Mouse (Mus musculus): Measurements from ENCODE around the gene Wdr11. TPM values are rescaled to one million over a fixed set of nuclear protein-coding genes. Genes with fewer than 3 reads are reported as not detected.
A peak's percentile ranks its signal among the peaks of the same experiment; 100 is the strongest.

The Wdr11 gene
- polyA plus RNA-seq, 1 experiment from 2014 or later, result 44.3 TPM

DNA sequence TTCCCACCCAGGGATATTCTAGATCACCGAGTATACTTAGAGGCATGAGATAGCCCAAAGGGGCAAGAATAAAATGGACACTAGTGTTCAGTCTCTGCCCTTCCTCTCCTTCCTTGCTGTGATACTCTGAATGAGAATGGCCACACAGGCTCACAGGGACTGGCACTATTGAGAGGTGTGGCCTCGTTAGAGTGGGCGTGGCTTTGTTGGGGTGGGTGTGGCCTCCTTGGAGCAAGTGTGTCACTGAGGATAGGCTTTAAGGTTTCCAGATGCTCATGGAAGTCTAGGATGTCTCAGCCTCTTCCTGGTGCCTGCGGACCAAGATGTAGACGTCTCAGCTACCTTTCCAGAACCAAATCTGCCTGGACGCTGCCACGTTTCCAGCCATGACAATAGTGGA lies 56.1 kb downstream of the Wdr11 start:
- H3K9ac ChIP-seq (ENCODE audit: low read length), result no peak overlapping the region
- no peak overlapping the region for H3K4me2 ChIP-seq (ENCODE audit: low read depth)
- H3K4me1 ChIP-seq (ENCODE audit: control insufficient read depth, insufficient read depth, low read length), result no peaks in the 10 kb centered on the region
- no peak overlapping the region for H3K27ac ChIP-seq (ENCODE audit: low read depth, low read length)
- DNase-seq (ENCODE audit: low spot score), result no peak
- no peak for ATAC-seq (ENCODE audit: insufficient read depth, low FRiP score, low TSS enrichment)
- 88% methylated on average over 7 of the region's 7 CpGs for WGBS
- H3K9me3 ChIP-seq (ENCODE audit: control insufficient read depth, low read length), result no peaks in the 10 kb centered on the region
- no peaks in the 10 kb centered on the region for H3K36me3 ChIP-seq (ENCODE audit: control insufficient read depth, insufficient read depth, low read length)
- no peak overlapping the region for H3K4me3 ChIP-seq (ENCODE audit: low read depth, low read length)
- no peaks in the 10 kb centered on the region for H3K27me3 ChIP-seq (ENCODE audit: control insufficient read depth, insufficient read depth, low read length)

DNA sequence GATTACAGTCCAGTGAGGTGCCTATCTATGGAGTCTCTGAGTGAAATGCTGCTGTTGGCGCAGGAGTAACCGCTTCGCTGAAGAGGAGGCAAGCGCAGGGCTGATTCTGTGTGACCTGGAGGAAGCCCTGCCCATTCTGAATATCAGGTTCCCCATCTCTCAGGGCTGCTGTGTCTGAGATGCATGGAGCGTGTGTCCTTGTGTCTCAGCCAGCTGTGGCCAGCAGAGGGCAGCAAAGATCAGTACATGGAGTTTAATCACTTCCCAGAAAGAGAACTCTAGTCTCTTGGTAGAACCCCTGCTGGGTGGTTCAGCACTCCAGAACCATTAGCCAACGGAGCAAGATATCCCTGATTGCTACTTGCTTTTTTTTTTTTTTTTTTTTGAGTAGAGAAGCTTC lies 57.3 kb downstream of the Wdr11 start:
- no peaks in the 10 kb centered on the region for H3K9me3 ChIP-seq (ENCODE audit: control insufficient read depth, low read length)
- H3K9ac ChIP-seq (ENCODE audit: low read length), result no peak overlapping the region
- 4% methylated on average over 6 of the region's 6 CpGs for WGBS
- ATAC-seq (ENCODE audit: insufficient read depth, low FRiP score, low TSS enrichment) (no peak), DNase-seq (ENCODE audit: low spot score) (peak; percentile 85)
- no peaks in the 10 kb centered on the region for H3K4me1 ChIP-seq (ENCODE audit: control insufficient read depth, insufficient read depth, low read length)
- H3K4me3 ChIP-seq (ENCODE audit: low read depth, low read length), result no peak overlapping the region
- H3K4me2 ChIP-seq (ENCODE audit: low read depth), result no peak overlapping the region
- no peaks in the 10 kb centered on the region for H3K36me3 ChIP-seq (ENCODE audit: control insufficient read depth, insufficient read depth, low read length)
- H3K27me3 ChIP-seq (ENCODE audit: control insufficient read depth, insufficient read depth, low read length), result no peaks in the 10 kb centered on the region
- H3K27ac ChIP-seq (ENCODE audit: low read depth, low read length), result no peak overlapping the region

GRCm38 (mm10) chr7:129650717-129651116 lies 59.1 kb downstream of the Wdr11 start:
- no peaks in the 10 kb centered on the region for H3K36me3 ChIP-seq (ENCODE audit: control insufficient read depth, insufficient read depth, low read length)
- H3K4me1 ChIP-seq (ENCODE audit: control insufficient read depth, insufficient read depth, low read length), result no peaks in the 10 kb centered on the region
- ATAC-seq (ENCODE audit: insufficient read depth, low FRiP score, low TSS enrichment) (no peak), DNase-seq (ENCODE audit: low spot score) (no peak)
- H3K27ac ChIP-seq (ENCODE audit: low read depth, low read length), result no peak overlapping the region
- no peak overlapping the region for H3K4me2 ChIP-seq (ENCODE audit: low read depth)
- H3K9me3 ChIP-seq (ENCODE audit: control insufficient read depth, low read length), result no peaks in the 10 kb centered on the region
- H3K4me3 ChIP-seq (ENCODE audit: low read depth, low read length), result no peak overlapping the region
- no peak overlapping the region for H3K9ac ChIP-seq (ENCODE audit: low read length)
- WGBS, result 95% methylated on average over 5 of the region's 5 CpGs
- no peaks in the 10 kb centered on the region for H3K27me3 ChIP-seq (ENCODE audit: control insufficient read depth, insufficient read depth, low read length)

DNA sequence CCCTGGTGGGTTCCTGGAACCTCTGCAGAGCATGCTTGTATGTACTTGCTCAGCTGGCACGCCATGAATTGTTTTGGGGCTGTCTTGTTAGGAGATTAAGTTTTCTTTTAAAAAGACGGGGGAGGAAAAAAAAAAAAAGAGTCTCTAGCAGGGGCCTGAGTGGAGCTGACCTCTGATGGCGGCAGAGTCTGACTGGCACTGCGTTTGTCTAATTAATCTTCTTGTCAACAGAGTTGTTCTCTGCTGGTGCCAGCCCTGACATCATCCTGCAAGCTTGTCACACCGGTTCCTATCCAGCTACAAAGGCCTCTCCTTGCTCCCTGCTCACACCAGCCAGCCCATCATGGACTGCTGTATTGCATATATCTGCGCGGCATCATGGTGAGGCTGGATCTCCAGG lies 60.1 kb downstream of the Wdr11 start:
- WGBS, result 56% methylated on average over 7 of the region's 7 CpGs
- Histone ChIP-seq H3K36me3 (ENCODE audit: control insufficient read depth, insufficient read depth, low read length) (no peaks in the 10 kb centered on the region), H3K9ac (ENCODE audit: low read length) (no peak overlapping the region), H3K4me2 (ENCODE audit: low read depth) (no peak overlapping the region), H3K9me3 (ENCODE audit: control insufficient read depth, low read length) (no peaks in the 10 kb centered on the region), H3K27me3 (ENCODE audit: control insufficient read depth, insufficient read depth, low read length) (no peaks in the 10 kb centered on the region), H3K4me1 (ENCODE audit: control insufficient read depth, insufficient read depth, low read length) (no peaks in the 10 kb centered on the region), H3K4me3 (ENCODE audit: low read depth, low read length) (no peak overlapping the region), H3K27ac (ENCODE audit: low read depth, low read length) (no peak overlapping the region)
- ATAC-seq (ENCODE audit: insufficient read depth, low FRiP score, low TSS enrichment) (no peak), DNase-seq (ENCODE audit: low spot score) (no peak)

DNA sequence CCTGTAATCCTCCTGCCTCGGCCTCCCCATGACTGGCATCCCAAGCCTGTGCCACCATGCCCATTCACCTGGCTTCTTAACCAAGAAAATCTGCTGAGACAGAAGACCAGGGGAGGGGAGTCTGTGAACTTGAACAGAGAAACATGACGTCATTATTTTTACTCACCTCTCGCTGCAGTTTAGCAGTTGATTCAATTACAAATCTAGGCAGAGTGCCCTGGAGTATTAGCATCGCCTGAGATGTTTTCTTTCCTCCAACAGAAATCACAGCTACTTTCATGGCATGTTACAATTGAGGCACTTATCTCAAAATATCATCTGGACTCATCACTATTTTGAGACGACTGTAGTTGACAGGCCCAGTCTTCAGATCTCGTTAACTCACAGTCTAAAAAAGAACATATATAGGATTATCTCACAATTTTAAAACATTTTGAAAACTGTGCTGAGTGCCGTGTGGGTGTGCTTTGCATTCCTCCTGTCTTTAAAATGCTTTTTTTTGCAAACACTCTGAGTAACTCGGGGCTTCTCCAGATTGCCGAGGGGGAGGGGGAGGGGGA lies 61.3 kb downstream of the Wdr11 start:
- Histone ChIP-seq H3K4me1 (ENCODE audit: control insufficient read depth, insufficient read depth, low read length) (no peaks in the 10 kb centered on the region), H3K9ac (ENCODE audit: low read length) (no peak overlapping the region), H3K4me3 (ENCODE audit: low read depth, low read length) (no peak overlapping the region), H3K27me3 (ENCODE audit: control insufficient read depth, insufficient read depth, low read length) (no peaks in the 10 kb centered on the region), H3K9me3 (ENCODE audit: control insufficient read depth, low read length) (no peaks in the 10 kb centered on the region), H3K36me3 (ENCODE audit: control insufficient read depth, insufficient read depth, low read length) (no peaks in the 10 kb centered on the region), H3K27ac (ENCODE audit: low read depth, low read length) (no peak overlapping the region), H3K4me2 (ENCODE audit: low read depth) (no peak overlapping the region)
- DNase-seq (ENCODE audit: low spot score) (no peak), ATAC-seq (ENCODE audit: insufficient read depth, low FRiP score, low TSS enrichment) (no peak)
- WGBS, result 65% methylated on average over 9 of the region's 9 CpGs

- no peaks in the 10 kb centered on the region for H3K36me3 ChIP-seq (ENCODE audit: control insufficient read depth, insufficient read depth, low read length)
- H3K9ac ChIP-seq (ENCODE audit: low read length), result no peak overlapping the region
- WGBS, result 10% methylated on average over 11 of the region's 11 CpGs
- no peak overlapping the region for H3K27ac ChIP-seq (ENCODE audit: low read depth, low read length)
- ATAC-seq (ENCODE audit: insufficient read depth, low FRiP score, low TSS enrichment) (peak; percentile 60), DNase-seq (ENCODE audit: low spot score) (peak; percentile 87)
- H3K4me1 ChIP-seq (ENCODE audit: control insufficient read depth, insufficient read depth, low read length), result no peaks in the 10 kb centered on the region
- H3K4me3 ChIP-seq (ENCODE audit: low read depth, low read length), result no peak overlapping the region
- no peaks in the 10 kb centered on the region for H3K27me3 ChIP-seq (ENCODE audit: control insufficient read depth, insufficient read depth, low read length)
- no peak overlapping the region for H3K4me2 ChIP-seq (ENCODE audit: low read depth)
- H3K9me3 ChIP-seq (ENCODE audit: control insufficient read depth, low read length), result no peaks in the 10 kb centered on the region
Observed at GRCm38 (mm10) chr7:129653791-129654271, 62.2 kb downstream of the Wdr11 start.

DNA sequence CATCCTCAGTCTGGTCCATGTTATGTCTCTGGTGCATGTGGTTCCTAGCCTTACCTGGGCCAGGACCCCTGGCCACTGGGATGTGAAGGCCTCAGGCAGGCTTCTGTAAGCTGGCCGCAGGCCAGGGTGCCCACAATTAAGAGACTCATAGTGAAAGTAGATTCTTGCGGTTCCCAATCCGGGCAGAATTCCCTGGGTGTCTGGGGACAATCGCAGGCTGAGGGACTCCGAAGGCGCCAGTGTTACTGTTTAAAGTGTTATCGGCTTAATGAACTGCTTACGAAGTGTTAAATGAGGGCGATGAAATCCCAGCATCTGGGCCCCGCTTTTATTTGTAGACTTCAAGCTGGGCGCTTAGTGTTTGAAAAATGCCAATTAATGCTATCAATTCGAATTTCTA lies 63.3 kb downstream of the Wdr11 start:
- Histone ChIP-seq H3K9ac (ENCODE audit: low read length) (no peak overlapping the region), H3K4me1 (ENCODE audit: control insufficient read depth, insufficient read depth, low read length) (peaks cover 3% of the 10 kb centered on the region; the same call in 1 of the 2 replicates), H3K36me3 (ENCODE audit: control insufficient read depth, insufficient read depth, low read length) (no peaks in the 10 kb centered on the region), H3K4me2 (ENCODE audit: low read depth) (no peak overlapping the region), H3K27me3 (ENCODE audit: control insufficient read depth, insufficient read depth, low read length) (no peaks in the 10 kb centered on the region), H3K9me3 (ENCODE audit: control insufficient read depth, low read length) (no peaks in the 10 kb centered on the region), H3K27ac (ENCODE audit: low read depth, low read length) (no peak overlapping the region), H3K4me3 (ENCODE audit: low read depth, low read length) (no peak overlapping the region)
- ATAC-seq (ENCODE audit: insufficient read depth, low FRiP score, low TSS enrichment), result no peak
- 59% methylated on average over 12 of the region's 12 CpGs for WGBS
- no peak for DNase-seq (ENCODE audit: low spot score)

GRCm38 (mm10) chr7:129655604-129656226 lies 64.1 kb downstream of the Wdr11 start:
- Histone ChIP-seq H3K4me3 (ENCODE audit: low read depth, low read length) (no peak overlapping the region), H3K4me2 (ENCODE audit: low read depth) (no peak overlapping the region), H3K27me3 (ENCODE audit: control insufficient read depth, insufficient read depth, low read length) (no peaks in the 10 kb centered on the region), H3K27ac (ENCODE audit: low read depth, low read length) (no peak overlapping the region), H3K9ac (ENCODE audit: low read length) (no peak overlapping the region), H3K4me1 (ENCODE audit: control insufficient read depth, insufficient read depth, low read length) (peaks cover 5% of the 10 kb centered on the region; the same call in 1 of the 2 replicates), H3K36me3 (ENCODE audit: control insufficient read depth, insufficient read depth, low read length) (no peaks in the 10 kb centered on the region), H3K9me3 (ENCODE audit: control insufficient read depth, low read length) (no peaks in the 10 kb centered on the region)
- 71% methylated on average over 14 of the region's 14 CpGs for WGBS
- no peak for DNase-seq (ENCODE audit: low spot score)
- ATAC-seq (ENCODE audit: insufficient read depth, low FRiP score, low TSS enrichment), result no peak

DNA sequence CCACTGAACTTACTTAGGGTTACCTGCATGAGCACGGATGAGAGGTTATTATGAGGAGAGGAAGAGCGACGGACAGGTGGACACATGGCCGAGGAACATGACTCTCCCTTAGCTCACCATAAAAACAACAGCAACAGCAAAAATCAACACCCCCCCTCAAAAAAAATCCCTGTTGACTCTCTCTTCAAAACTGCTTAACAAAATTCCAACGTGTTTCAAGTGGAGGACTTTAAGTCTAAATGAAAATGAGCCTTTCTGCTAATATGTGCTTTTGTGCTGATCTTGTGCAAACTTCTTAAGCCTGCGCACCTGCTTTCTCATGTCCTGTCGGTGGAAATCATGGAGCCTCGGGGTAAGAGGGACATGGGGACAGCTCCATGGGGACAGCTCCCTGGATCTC lies 66.2 kb downstream of the Wdr11 start:
- DNase-seq (ENCODE audit: low spot score) (no peak), ATAC-seq (ENCODE audit: insufficient read depth, low FRiP score, low TSS enrichment) (no peak)
- Histone ChIP-seq H3K9ac (ENCODE audit: low read length) (no peak overlapping the region), H3K4me2 (ENCODE audit: low read depth) (no peak overlapping the region), H3K27me3 (ENCODE audit: control insufficient read depth, insufficient read depth, low read length) (no peaks in the 10 kb centered on the region), H3K4me3 (ENCODE audit: low read depth, low read length) (no peak overlapping the region), H3K4me1 (ENCODE audit: control insufficient read depth, insufficient read depth, low read length) (peaks cover 11% of the 10 kb centered on the region), H3K36me3 (ENCODE audit: control insufficient read depth, insufficient read depth, low read length) (no peaks in the 10 kb centered on the region), H3K27ac (ENCODE audit: low read depth, low read length) (no peak overlapping the region), H3K9me3 (ENCODE audit: control insufficient read depth, low read length) (no peaks in the 10 kb centered on the region)
- 89% methylated on average over 8 of the region's 8 CpGs for WGBS

All from neural tube, embryonic 11.5 days (tissue).